Comparison of ENCODE assay signal across 20 mouse cellular contexts in the genomic region with DNA sequence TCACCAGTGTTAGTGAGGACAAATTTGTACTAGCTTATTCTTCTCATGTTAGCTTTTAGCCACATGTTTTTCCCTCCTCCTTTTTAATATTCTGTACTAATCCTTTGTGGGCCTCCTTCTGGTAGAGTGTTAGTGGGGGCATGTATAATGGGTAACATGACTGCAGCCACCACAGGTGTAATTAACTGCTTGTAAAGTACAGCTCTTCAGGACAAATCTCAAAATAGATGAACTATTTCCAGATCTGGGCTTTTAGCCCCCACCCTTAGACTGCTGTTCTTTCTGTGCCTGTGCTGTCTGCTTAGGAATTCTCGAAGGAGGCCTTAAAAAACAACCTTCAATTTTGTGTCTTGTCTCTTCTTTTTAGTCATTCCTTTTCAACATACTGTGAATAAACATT. TPM values are rescaled to one million over a fixed set of nuclear protein-coding genes. Genes with fewer than 3 reads are reported as not detected.
A peak's percentile ranks its signal among the peaks of the same experiment; 100 is the strongest.
DNase-seq lines count a peak whose midpoint lies in the region; ATAC-seq and TF ChIP-seq lines count a peak whose summit lies in the region.
"Had no signal": no experiment of that assay in that cellular context is flagged by ENCODE, and none has a peak within 500 bp of the region (broad histone marks: within the 10 kb centered on the region; RNA-seq: fewer than 3 reads in every experiment).

No protein-coding gene starts in this region.

- 55% methylated on average over 1 of the region's 1 CpGs for WGBS in embryonic facial prominence, embryonic 15.5 days
- 85% methylated on average over 1 of the region's 1 CpGs for WGBS in embryonic facial prominence, embryonic 10.5 days
- 59% methylated on average over 1 of the region's 1 CpGs for WGBS in heart, adult 2 months
- 80% methylated on average over 1 of the region's 1 CpGs for WGBS in midbrain, postnatal 0 days
- WGBS in midbrain, embryonic 14.5 days, result 85% methylated on average over 1 of the region's 1 CpGs
- WGBS in olfactory bulb, adult 2 months, result 35% methylated on average over 1 of the region's 1 CpGs
- WGBS in lung, postnatal 0 days, result 63% methylated on average over 1 of the region's 1 CpGs

- no peak overlapping the region for H3K4me3 ChIP-seq in embryonic facial prominence, embryonic 15.5 days (replicated peaks)
- H3K4me3 ChIP-seq in embryonic facial prominence, embryonic 10.5 days, result no peak overlapping the region
- no peak overlapping the region for H3K4me3 ChIP-seq in heart, adult 2 months
- no peak overlapping the region for H3K4me3 ChIP-seq in midbrain, postnatal 0 days (ENCODE audit: low read depth, low read length)
- no peak overlapping the region for H3K4me3 ChIP-seq in midbrain, embryonic 14.5 days (replicated peaks; ENCODE audit: low read depth, low read length)
- no peak overlapping the region for H3K4me3 ChIP-seq in olfactory bulb, adult 2 months (ENCODE audit: insufficient read depth, low read depth, low read length)
- H3K4me3 ChIP-seq in lung, postnatal 0 days (ENCODE audit: low read depth, low read length), result no peak overlapping the region
- H3K4me3 ChIP-seq: erythroblast, embryonic 14.5 days; hindbrain, embryonic 12.5 days had no signal

- H3K36me3 ChIP-seq in embryonic facial prominence, embryonic 15.5 days, result no peaks in the 10 kb centered on the region
- no peaks in the 10 kb centered on the region for H3K36me3 ChIP-seq in embryonic facial prominence, embryonic 10.5 days (replicated peaks)
- no peaks in the 10 kb centered on the region for H3K36me3 ChIP-seq in heart, adult 2 months (ENCODE audit: control insufficient read depth, insufficient read depth, low read length)
- no peaks in the 10 kb centered on the region; the same call in 1 of the 2 replicates for H3K36me3 ChIP-seq in midbrain, postnatal 0 days (ENCODE audit: insufficient read depth, low read length)
- no peaks in the 10 kb centered on the region for H3K36me3 ChIP-seq in midbrain, embryonic 14.5 days (ENCODE audit: control insufficient read depth, insufficient read depth, low read length)
- H3K36me3 ChIP-seq in lung, postnatal 0 days (ENCODE audit: insufficient read depth, low read length), result no peaks in the 10 kb centered on the region
- H3K36me3 ChIP-seq: hindbrain, embryonic 12.5 days had no signal

- TF ChIP-seq CTCF in heart, adult 2 months (IDR thresholded peaks at IDR 0.05), result no peak
- no peak for TF ChIP-seq CTCF in midbrain, postnatal 0 days (IDR thresholded peaks at IDR 0.05)
- TF ChIP-seq CTCF in olfactory bulb, adult 2 months (IDR thresholded peaks at IDR 0.05; ENCODE audit: insufficient read depth, low read depth, low read length), result no peak
- no peak for TF ChIP-seq CTCF in lung, postnatal 0 days (IDR thresholded peaks at IDR 0.05)

- intact Hi-C loops in heart, adult 2 months (cut with DNase I), result no loop called here

- H3K4me1 ChIP-seq in embryonic facial prominence, embryonic 15.5 days, result peaks cover 9% of the 10 kb centered on the region; the same call in 1 of the 2 replicates
- H3K4me1 ChIP-seq in embryonic facial prominence, embryonic 10.5 days, result peaks cover 7% of the 10 kb centered on the region; the same call in 1 of the 2 replicates
- H3K4me1 ChIP-seq in heart, adult 2 months (ENCODE audit: control insufficient read depth, insufficient read depth, low read length), result no peaks in the 10 kb centered on the region
- no peaks in the 10 kb centered on the region; the same call in 1 of the 2 replicates for H3K4me1 ChIP-seq in midbrain, postnatal 0 days (ENCODE audit: insufficient read depth, low read length)
- peaks cover 9% of the 10 kb centered on the region; the same call in 1 of the 2 replicates for H3K4me1 ChIP-seq in midbrain, embryonic 14.5 days (ENCODE audit: control insufficient read depth, insufficient read depth, low read length)
- peaks cover 18% of the 10 kb centered on the region for H3K4me1 ChIP-seq in olfactory bulb, adult 2 months (ENCODE audit: control insufficient read depth, insufficient read depth, low read length)
- H3K4me1 ChIP-seq in lung, postnatal 0 days (ENCODE audit: insufficient read depth, low read depth, low read length), result no peaks in the 10 kb centered on the region

- no peaks in the 10 kb centered on the region for H3K79me2 ChIP-seq in heart, adult 2 months (replicated peaks; ENCODE audit: control insufficient read depth, insufficient read depth, low read length)

- no peak for TF ChIP-seq POLR2A in heart, adult 2 months (IDR thresholded peaks at IDR 0.05; ENCODE audit: insufficient read depth, low read depth, low read length)
- no peak for TF ChIP-seq POLR2A in olfactory bulb, adult 2 months (IDR thresholded peaks at IDR 0.05; ENCODE audit: insufficient read depth, low read depth, low read length)

- H3K9me3 ChIP-seq in embryonic facial prominence, embryonic 15.5 days (replicated peaks), result no peaks in the 10 kb centered on the region
- no peaks in the 10 kb centered on the region for H3K9me3 ChIP-seq in embryonic facial prominence, embryonic 10.5 days
- H3K9me3 ChIP-seq in midbrain, postnatal 0 days (ENCODE audit: low read length), result no peaks in the 10 kb centered on the region
- no peaks in the 10 kb centered on the region for H3K9me3 ChIP-seq in midbrain, embryonic 14.5 days (ENCODE audit: control insufficient read depth, low read length)
- H3K9me3 ChIP-seq in lung, postnatal 0 days (ENCODE audit: low read length), result no peaks in the 10 kb centered on the region
- H3K9me3 ChIP-seq: hindbrain, embryonic 12.5 days had no signal

- ATAC-seq in embryonic facial prominence, embryonic 15.5 days (ENCODE audit: insufficient number of reproducible peaks, low FRiP score, low TSS enrichment, low read depth), result 0 out of 2 replicates have a peak, but pooled peaks have one; percentile 53
- ATAC-seq in midbrain, postnatal 0 days (ENCODE audit: low FRiP score), result no peak
- ATAC-seq in midbrain, embryonic 14.5 days (ENCODE audit: low FRiP score, low TSS enrichment), result no peak
- no peak for ATAC-seq in lung, postnatal 0 days
- ATAC-seq: hindbrain, embryonic 16.5 days; inflammation-experienced regulatory T-cells, adult 6 months had no signal

- no peak for TF ChIP-seq EP300 in heart, adult 2 months (IDR thresholded peaks at IDR 0.05; ENCODE audit: insufficient read depth, low read depth, low read length)
- TF ChIP-seq EP300 in lung, postnatal 0 days (IDR thresholded peaks at IDR 0.05), result no peak

- H3K27me3 ChIP-seq in embryonic facial prominence, embryonic 15.5 days, result no peaks in the 10 kb centered on the region
- no peaks in the 10 kb centered on the region for H3K27me3 ChIP-seq in embryonic facial prominence, embryonic 10.5 days (replicated peaks; ENCODE audit: low read depth, poor library complexity, severe bottlenecking)
- no peaks in the 10 kb centered on the region for H3K27me3 ChIP-seq in heart, adult 2 months (ENCODE audit: control insufficient read depth, insufficient read depth, low read length)
- no peaks in the 10 kb centered on the region for H3K27me3 ChIP-seq in midbrain, postnatal 0 days (ENCODE audit: insufficient read depth, low read length)
- no peaks in the 10 kb centered on the region for H3K27me3 ChIP-seq in midbrain, embryonic 14.5 days (ENCODE audit: control insufficient read depth, insufficient read depth, low read length)
- H3K27me3 ChIP-seq in lung, postnatal 0 days (replicated peaks; ENCODE audit: insufficient read depth, low read length), result no peaks in the 10 kb centered on the region
- H3K27me3 ChIP-seq: hindbrain, embryonic 12.5 days had no signal

- H3K9ac ChIP-seq in embryonic facial prominence, embryonic 15.5 days, result no peak overlapping the region
- H3K9ac ChIP-seq in heart, adult 2 months (ENCODE audit: low read depth, low read length), result no peak overlapping the region
- H3K9ac ChIP-seq in midbrain, postnatal 0 days (replicated peaks; ENCODE audit: low read length, poor library complexity, severe bottlenecking), result no peak overlapping the region
- H3K9ac ChIP-seq in midbrain, embryonic 14.5 days (replicated peaks; ENCODE audit: low read length), result no peak overlapping the region
- H3K9ac ChIP-seq in lung, postnatal 0 days (replicated peaks; ENCODE audit: low read depth), result no peak overlapping the region
- H3K9ac ChIP-seq: hindbrain, embryonic 12.5 days had no signal

- no peak overlapping the region for H3K27ac ChIP-seq in embryonic facial prominence, embryonic 15.5 days (replicated peaks)
- H3K27ac ChIP-seq in embryonic facial prominence, embryonic 10.5 days (replicated peaks), result no peak overlapping the region
- no peak overlapping the region for H3K27ac ChIP-seq in heart, adult 2 months
- H3K27ac ChIP-seq in midbrain, postnatal 0 days (ENCODE audit: low read depth, low read length), result peak overlapping the region; percentile 32; the same call in 1 of the 2 replicates
- no peak overlapping the region for H3K27ac ChIP-seq in midbrain, embryonic 14.5 days (replicated peaks; ENCODE audit: low read depth, low read length)
- H3K27ac ChIP-seq in olfactory bulb, adult 2 months (ENCODE audit: insufficient read depth, low read depth, low read length), result peak overlapping the region; percentile 80
- no peak overlapping the region for H3K27ac ChIP-seq in lung, postnatal 0 days (ENCODE audit: low read length)
- H3K27ac ChIP-seq: hindbrain, embryonic 12.5 days had no signal

- H3K4me2 ChIP-seq in embryonic facial prominence, embryonic 15.5 days (replicated peaks), result no peak overlapping the region
- H3K4me2 ChIP-seq in midbrain, postnatal 0 days (ENCODE audit: low read depth, low read length, poor library complexity, severe bottlenecking), result no peak overlapping the region
- H3K4me2 ChIP-seq in midbrain, embryonic 14.5 days (ENCODE audit: low read length), result no peak overlapping the region
- H3K4me2 ChIP-seq in lung, postnatal 0 days (replicated peaks; ENCODE audit: low read depth, low read length), result no peak overlapping the region
- H3K4me2 ChIP-seq: hindbrain, embryonic 12.5 days had no signal

- no peak for DNase-seq in embryonic facial prominence, embryonic 10.5 days (ENCODE audit: low spot score)
- DNase-seq in heart, adult 11 months, result peak; percentile 7
- DNase-seq in heart, adult 2 months, result no peak
- no peak for DNase-seq in midbrain, postnatal 0 days (ENCODE audit: low spot score)
- DNase-seq in midbrain, embryonic 14.5 days, result no peak
- DNase-seq in lung, postnatal 0 days (ENCODE audit: low spot score), result no peak
- DNase-seq: adrenal gland, postnatal 10 days; cerebellum, adult 11-12 months; cerebellum, adult 9-10 months; cerebellum, postnatal 25 days; gastrocnemius, postnatal 10 days; heart, postnatal 10 days; heart, postnatal 4 days had no signal

RNA-seq across cellular contexts. Expression of gene Dclk1, which starts 35.7 kb away (rescaled TPM):
- polyA plus RNA-seq in embryonic facial prominence, embryonic 15.5 days (2015; fragmentation: Nextera tagmentation; extraction: Ambion mirVana), result 64.6 and 75.2 TPM in 2 replicates
- polyA plus RNA-seq in embryonic facial prominence, embryonic 10.5 days (2016; fragmentation: Nextera tagmentation; extraction: Ambion mirVana), result 36.6 and 44.8 TPM in 2 replicates
- 1 to 10 TPM; 3.6 to 5.6 TPM for total RNA-seq in heart, adult 2 months (2021)
- polyA plus RNA-seq in heart, adult 2 months (2012; rRNA removed), result 1.2 and 1.8 TPM in 2 replicates
- 307 and 371 TPM in 2 replicates for total RNA-seq in midbrain, postnatal 0 days (2014; rRNA removed)
- polyA plus RNA-seq in midbrain, postnatal 0 days (2015; fragmentation: Nextera tagmentation; extraction: Ambion mirVana), result 206 and 219 TPM in 2 replicates
- polyA plus RNA-seq in midbrain, embryonic 14.5 days (2014; fragmentation: Nextera tagmentation; extraction: Ambion mirVana), result 278 and 323 TPM in 2 replicates
- 265 and 822 TPM in 2 replicates for polyA plus RNA-seq in olfactory bulb, adult 2 months (2012; ENCODE audit: insufficient read depth, insufficient read length, low replicate concordance, missing spikeins)
- 3.1 and 4.0 TPM in 2 replicates for polyA plus RNA-seq in lung, postnatal 0 days (2015; fragmentation: Nextera tagmentation; extraction: Ambion mirVana)
- total RNA-seq: MEL had no signal
- polyA plus RNA-seq: erythroblast, embryonic 14.5 days had no signal

Comparison
In these comparisons a context has a peak if more than half of its experiments do, and no peak if none do; other contexts are left out.
1. H3K27ac ChIP-seq: peak in midbrain, postnatal 0 days (single experiment) and olfactory bulb, adult 2 months (single experiment); none in embryonic facial prominence, embryonic 15.5 days (single experiment), embryonic facial prominence, embryonic 10.5 days (single experiment), heart, adult 2 months (single experiment), midbrain, embryonic 14.5 days (single experiment) and lung, postnatal 0 days (single experiment).